Mouse (Mus musculus) liver, postnatal 0 days (tissue): ENCODE data around the gene Ptpn13.

ENCODE experiments used
- CTCF ChIP-seq: sonication (generic); IDR thresholded peaks from 2 replicates; pipeline ENCODE4 v1.5.1; 2016; ENCODE audit warnings: antibody characterized with exemption, low read depth
- EP300 ChIP-seq: IDR thresholded peaks from 2 replicates; pipeline ENCODE4 v1.6.1; 2016; ENCODE audit warnings: antibody characterized with exemption, low read depth, mild to moderate bottlenecking

GRCm38 (mm10) chr5:103595394-103596226 is 170.6 kb downstream of the Ptpn13 start:
- TF ChIP-seq EP300 (no peak), CTCF (no peak)
